Mouse (Mus musculus): ENCODE measurements at regions not wholly inside any gene's neighbourhood (a gene's known extent, or its start where the extent isn't known, plus 50 kb on each side); places are given as distances from the start of the nearest gene placed in this dataset.

- TF ChIP-seq CTCF (IDR thresholded peaks at IDR 0.05; ENCODE audit: low read depth, low read length) (no peak), EP300 (IDR thresholded peaks at IDR 0.05; ENCODE audit: insufficient read depth, low read depth, low read length) (no peak), POLR2A (IDR thresholded peaks at IDR 0.05; ENCODE audit: insufficient read depth, low read length) (no peak)
Measured at GRCm38 (mm10) chr16:50070728-50071127, 270.4 kb downstream of the Cd47 start.

All from ES-Bruce4 (cell line).